Mouse (Mus musculus) forebrain, embryonic 13.5 days (tissue): ENCODE data around the gene Mex3d. TPM values are rescaled to one million over a fixed set of nuclear protein-coding genes. Genes with fewer than 3 reads are reported as not detected.
A peak's percentile ranks its signal among the peaks of the same experiment; 100 is the strongest.

Source experiments
- ATAC-seq: fragments of 200-750 bp; cut with Nextera tagmentation; 2 replicates; pipeline ENCODE4 v1.8.0; 2017
- H3K27ac ChIP-seq: fragments of 300-500 bp; sonication (generic); 2 replicates; pipeline ENCODE4 v1.5.1; 2015; ENCODE audit warnings: inconsistent platforms, mild to moderate bottlenecking, moderate library complexity
- H3K27me3 ChIP-seq: fragments of 300-500 bp; sonication (generic); 2 replicates; pipeline ENCODE4 v1.6.1; 2015; ENCODE audit warnings: mild to moderate bottlenecking, inconsistent platforms
- H3K36me3 ChIP-seq: fragments of 300-500 bp; sonication (generic); 2 replicates; pipeline ENCODE4 v1.6.1; 2015; ENCODE audit warnings: mild to moderate bottlenecking, inconsistent platforms; ENCODE audit not compliant: poor library complexity, severe bottlenecking
- H3K4me1 ChIP-seq: fragments of 300-500 bp; sonication (generic); 2 replicates; pipeline ENCODE4 v1.6.1; 2015; ENCODE audit warnings: inconsistent platforms
- H3K4me2 ChIP-seq: fragments of 300-500 bp; sonication (generic); 2 replicates; pipeline ENCODE4 v1.6.1; 2015; ENCODE audit warnings: inconsistent platforms, mild to moderate bottlenecking, moderate library complexity
- H3K4me3 ChIP-seq: fragments of 300-500 bp; sonication (generic); 2 replicates; pipeline ENCODE4 v1.5.1; 2015; ENCODE audit warnings: mild to moderate bottlenecking, inconsistent platforms
- H3K9ac ChIP-seq: fragments of 300-500 bp; sonication (generic); 2 replicates; pipeline ENCODE4 v1.6.1; 2015; ENCODE audit warnings: mild to moderate bottlenecking, inconsistent platforms
- H3K9me3 ChIP-seq: fragments of 300-500 bp; sonication (generic); replicated peaks from 2 replicates; pipeline ENCODE4 v1.6.1; 2016; ENCODE audit warnings: inconsistent platforms
- WGBS: fragments of 180-500 bp; shearing (Covaris S2); methylation state at CpG from one replicate; pipeline ENCODE4 v1.1.7; 2015; 5-methylcytosine and 5-hydroxymethylcytosine counted together
- polyA plus RNA-seq: library from polyadenylated mRNA; unstranded; fragments of >200 nt; fragmentation: Nextera tagmentation; extraction: Ambion mirVana; gene quantifications from 2 replicates; pipeline ENCODE4 v1.2.1, GENCODE M21; 2015

Mex3d gene
- polyA plus RNA-seq, 1 experiment from 2014 or later = 16.6 TPM

GRCm38 (mm10) chr10:80425041-80425440 lies 37.6 kb upstream of the Mex3d start:
- Histone ChIP-seq H3K27me3 (no peaks in the 10 kb centered on the region), H3K36me3 (peaks cover 94% of the 10 kb centered on the region), H3K4me3 (no peak overlapping the region), H3K4me1 (peaks cover 43% of the 10 kb centered on the region), H3K27ac (no peak overlapping the region), H3K4me2 (no peak overlapping the region), H3K9me3 (peaks cover 6% of the 10 kb centered on the region; the same call in 1 of the 2 replicates), H3K9ac (no peak overlapping the region)
- WGBS = 94% methylated on average over 3 of the region's 3 CpGs
- no peak for ATAC-seq

GRCm38 (mm10) chr10:80423562-80423961 lies 36.1 kb upstream of the Mex3d start:
- H3K27ac ChIP-seq = peak overlapping the region; percentile 79; the same call in 1 of the 2 replicates
- WGBS = 57% methylated on average over 4 of the region's 4 CpGs
- ATAC-seq = no peak
- no peaks in the 10 kb centered on the region for H3K27me3 ChIP-seq
- peaks cover 6% of the 10 kb centered on the region; the same call in 1 of the 2 replicates for H3K9me3 ChIP-seq
- no peak overlapping the region for H3K9ac ChIP-seq
- peaks cover 53% of the 10 kb centered on the region for H3K4me1 ChIP-seq
- no peak overlapping the region for H3K4me3 ChIP-seq
- no peak overlapping the region for H3K4me2 ChIP-seq
- H3K36me3 ChIP-seq = peaks cover 94% of the 10 kb centered on the region

- H3K4me1 ChIP-seq = peaks cover 64% of the 10 kb centered on the region
- H3K36me3 ChIP-seq = peaks cover 94% of the 10 kb centered on the region
- no peaks in the 10 kb centered on the region for H3K27me3 ChIP-seq
- WGBS = 73% methylated on average over 9 of the region's 9 CpGs
- peak overlapping the region; percentile 34 for H3K4me2 ChIP-seq
- H3K4me3 ChIP-seq = no peak overlapping the region
- peak overlapping the region; percentile 79 for H3K27ac ChIP-seq
- H3K9ac ChIP-seq = peak overlapping the region; percentile 47; the same call in 1 of the 2 replicates
- peaks cover 6% of the 10 kb centered on the region; the same call in 1 of the 2 replicates for H3K9me3 ChIP-seq
- peak; percentile 41; the same call in 1 of the 2 replicates for ATAC-seq
These were observed 34.4 kb upstream of the Mex3d start for GRCm38 (mm10) chr10:80421651-80422472.

GRCm38 (mm10) chr10:80421208-80421607 lies 33.7 kb upstream of the Mex3d start:
- WGBS = 93% methylated on average over 8 of the region's 8 CpGs
- peaks cover 94% of the 10 kb centered on the region for H3K36me3 ChIP-seq
- 0 out of 2 replicates have a peak overlapping the region, but pooled peaks have one; percentile 47 for H3K9ac ChIP-seq
- peak overlapping the region; percentile 79; the same call in 1 of the 2 replicates for H3K27ac ChIP-seq
- H3K9me3 ChIP-seq = peaks cover 6% of the 10 kb centered on the region; the same call in 1 of the 2 replicates
- H3K27me3 ChIP-seq = no peaks in the 10 kb centered on the region
- no peak overlapping the region for H3K4me2 ChIP-seq
- ATAC-seq = no peak
- H3K4me1 ChIP-seq = peaks cover 64% of the 10 kb centered on the region
- H3K4me3 ChIP-seq = no peak overlapping the region

GRCm38 (mm10) chr10:80420729-80421128 lies 33.3 kb upstream of the Mex3d start:
- Histone ChIP-seq H3K36me3 (peaks cover 94% of the 10 kb centered on the region), H3K27me3 (no peaks in the 10 kb centered on the region), H3K4me3 (no peak overlapping the region), H3K27ac (0 out of 2 replicates have a peak overlapping the region, but pooled peaks have one; percentile 79), H3K9ac (no peak overlapping the region), H3K9me3 (peaks cover 6% of the 10 kb centered on the region; the same call in 1 of the 2 replicates), H3K4me2 (no peak overlapping the region), H3K4me1 (peaks cover 64% of the 10 kb centered on the region)
- ATAC-seq = no peak
- 90% methylated on average over 10 of the region's 10 CpGs for WGBS

- peaks cover 62% of the 10 kb centered on the region for H3K4me1 ChIP-seq
- 59% methylated on average over 8 of the region's 8 CpGs for WGBS
- H3K27ac ChIP-seq = peak overlapping the region; percentile 77
- H3K27me3 ChIP-seq = no peaks in the 10 kb centered on the region
- peaks cover 94% of the 10 kb centered on the region for H3K36me3 ChIP-seq
- H3K4me3 ChIP-seq = no peak overlapping the region
- H3K9me3 ChIP-seq = no peaks in the 10 kb centered on the region
- peak overlapping the region; percentile 8; the same call in 1 of the 2 replicates for H3K9ac ChIP-seq
- 0 out of 2 replicates have a peak, but pooled peaks have one; percentile 1 for ATAC-seq
- no peak overlapping the region for H3K4me2 ChIP-seq
These were observed 32.0 kb upstream of the Mex3d start for GRCm38 (mm10) chr10:80419419-80419818.

GRCm38 (mm10) chr10:80418311-80418710 lies 30.9 kb upstream of the Mex3d start:
- no peak overlapping the region for H3K4me3 ChIP-seq
- ATAC-seq = peak; percentile 58
- peak overlapping the region; percentile 7; the same call in 1 of the 2 replicates for H3K4me2 ChIP-seq
- no peaks in the 10 kb centered on the region for H3K27me3 ChIP-seq
- H3K36me3 ChIP-seq = peaks cover 95% of the 10 kb centered on the region
- H3K9ac ChIP-seq = peak overlapping the region; percentile 14
- H3K9me3 ChIP-seq = no peaks in the 10 kb centered on the region
- peak overlapping the region; percentile 77 for H3K27ac ChIP-seq
- 39% methylated on average over 3 of the region's 3 CpGs for WGBS
- H3K4me1 ChIP-seq = peaks cover 51% of the 10 kb centered on the region

- no peak overlapping the region for H3K4me2 ChIP-seq
- H3K4me3 ChIP-seq = no peak overlapping the region
- no peaks in the 10 kb centered on the region for H3K27me3 ChIP-seq
- no peak for ATAC-seq
- no peaks in the 10 kb centered on the region for H3K9me3 ChIP-seq
- no peak overlapping the region for H3K9ac ChIP-seq
- peak overlapping the region; percentile 60 for H3K27ac ChIP-seq
- 91% methylated on average over 1 of the region's 1 CpGs for WGBS
- peaks cover 95% of the 10 kb centered on the region for H3K36me3 ChIP-seq
- H3K4me1 ChIP-seq = peaks cover 48% of the 10 kb centered on the region
These were observed 30.4 kb upstream of the Mex3d start for GRCm38 (mm10) chr10:80417841-80418240.

GRCm38 (mm10) chr10:80417371-80417770 lies 29.9 kb upstream of the Mex3d start:
- ATAC-seq = no peak
- Histone ChIP-seq H3K27ac (peak overlapping the region; percentile 60), H3K4me2 (no peak overlapping the region), H3K9ac (no peak overlapping the region), H3K4me1 (peaks cover 45% of the 10 kb centered on the region), H3K4me3 (no peak overlapping the region), H3K27me3 (no peaks in the 10 kb centered on the region), H3K36me3 (peaks cover 99% of the 10 kb centered on the region), H3K9me3 (no peaks in the 10 kb centered on the region)
- WGBS = 83% methylated on average over 10 of the region's 10 CpGs

GRCm38 (mm10) chr10:80415566-80415965 lies 28.1 kb upstream of the Mex3d start:
- Histone ChIP-seq H3K9ac (no peak overlapping the region), H3K27ac (no peak overlapping the region), H3K4me1 (peaks cover 33% of the 10 kb centered on the region), H3K27me3 (no peaks in the 10 kb centered on the region), H3K4me3 (no peak overlapping the region), H3K36me3 (peaks cover 100% of the 10 kb centered on the region), H3K4me2 (no peak overlapping the region), H3K9me3 (no peaks in the 10 kb centered on the region)
- whole genome bisulfite sequencing = 93% methylated on average over 7 of the region's 7 CpGs
- ATAC-seq = no peak

GRCm38 (mm10) chr10:80412656-80413541 lies 25.4 kb upstream of the Mex3d start:
- H3K36me3 ChIP-seq = peaks cover 87% of the 10 kb centered on the region
- 81% methylated on average over 44 of the region's 44 CpGs for WGBS
- H3K27ac ChIP-seq = peak overlapping the region; percentile 51; the same call in 1 of the 2 replicates
- H3K9me3 ChIP-seq = no peaks in the 10 kb centered on the region
- no peak overlapping the region for H3K4me3 ChIP-seq
- H3K4me1 ChIP-seq = peaks cover 7% of the 10 kb centered on the region
- no peaks in the 10 kb centered on the region for H3K27me3 ChIP-seq
- H3K9ac ChIP-seq = 0 out of 2 replicates have a peak overlapping the region, but pooled peaks have one; percentile 18
- no peak overlapping the region for H3K4me2 ChIP-seq
- peak; percentile 11; the same call in 1 of the 2 replicates for ATAC-seq
